Comparison of ENCODE assay signal across 15 mouse cellular contexts in the genomic region with DNA sequence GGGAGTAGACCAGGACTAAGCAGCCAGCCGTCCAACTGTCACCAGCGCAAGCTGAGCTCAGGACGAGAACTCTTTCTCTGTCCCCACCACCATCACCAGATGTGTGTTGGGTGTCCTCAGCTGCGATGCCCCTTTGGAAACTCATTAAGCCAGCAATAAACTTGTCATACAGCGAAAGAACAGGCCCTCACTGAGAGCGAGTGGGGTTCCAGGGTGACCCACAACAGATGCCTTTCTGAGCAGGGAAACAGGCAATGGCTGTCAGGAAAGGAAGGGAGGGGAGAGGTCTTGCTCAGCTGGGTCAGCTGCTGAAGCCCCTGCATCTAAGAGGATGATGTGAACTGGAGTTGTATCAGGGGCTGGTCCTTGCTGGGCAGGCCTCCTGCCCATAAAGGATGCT. TPM values are rescaled to one million over a fixed set of nuclear protein-coding genes. Genes with fewer than 3 reads are reported as not detected.
DNase-seq lines count a peak whose midpoint lies in the region; ATAC-seq lines count a peak whose summit lies in the region.
"Had no signal": no experiment of that assay in that cellular context is flagged by ENCODE, and none has a peak within 500 bp of the region (broad histone marks: within the 10 kb centered on the region; RNA-seq: fewer than 3 reads in every experiment).

No protein-coding gene starts in this region.

- ATAC-seq in hindbrain, embryonic 13.5 days (ENCODE audit: low FRiP score), result no peak
- no peak for ATAC-seq in CD4-positive, CD25-positive, alpha-beta regulatory T cell, adult 4 months
- no peak for ATAC-seq in megakaryocyte-erythroid progenitor cell, adult 5-6 weeks (replicated peaks; ENCODE audit: low FRiP score, low TSS enrichment, poor library complexity, severe bottlenecking)
- ATAC-seq: midbrain, embryonic 15.5 days had no signal

- H3K4me1 ChIP-seq in hindbrain, embryonic 13.5 days (replicated peaks), result peaks cover 52% of the 10 kb centered on the region
- H3K4me1 ChIP-seq: liver, embryonic 15.5 days had no signal

- H3K4me3 ChIP-seq in hindbrain, embryonic 13.5 days, result no peak overlapping the region
- H3K4me3 ChIP-seq: heart, adult 2 months; liver, embryonic 15.5 days; midbrain, embryonic 15.5 days had no signal

- H3K36me3 ChIP-seq in hindbrain, embryonic 13.5 days, result no peaks in the 10 kb centered on the region
- H3K36me3 ChIP-seq: liver, embryonic 15.5 days; midbrain, embryonic 15.5 days had no signal

- peak overlapping the region; percentile 58; the same call in 1 of the 2 replicates for H3K27ac ChIP-seq in hindbrain, embryonic 13.5 days
- H3K27ac ChIP-seq: heart, adult 2 months; liver, embryonic 15.5 days; midbrain, embryonic 15.5 days had no signal

- DNase-seq in retina, embryonic 14.5 days (ENCODE audit: low spot score), result peak; percentile 28
- no peak for DNase-seq in retina, postnatal 1 day
- peak; percentile 34 for DNase-seq in neural tube, embryonic 10.5 days (ENCODE audit: extremely low spot score, low spot score)
- DNase-seq in kidney, adult 9 months, result no peak
- DNase-seq: adrenal gland, adult 2 months; cerebellum, postnatal 25 days; heart, adult 2 months; heart, postnatal 14 days; kidney, adult 18-20 months; thymus, adult 18-20 months had no signal

- no peaks in the 10 kb centered on the region for H3K9me3 ChIP-seq in hindbrain, embryonic 13.5 days
- H3K9me3 ChIP-seq: liver, embryonic 15.5 days; midbrain, embryonic 15.5 days had no signal

- WGBS in hindbrain, embryonic 13.5 days, result 37% methylated on average over 6 of the region's 6 CpGs

- H3K27me3 ChIP-seq in hindbrain, embryonic 13.5 days, result peaks cover 23% of the 10 kb centered on the region

- H3K4me2 ChIP-seq in hindbrain, embryonic 13.5 days, result peak overlapping the region; percentile 97
- H3K4me2 ChIP-seq: liver, embryonic 15.5 days; midbrain, embryonic 15.5 days had no signal

- 0 out of 2 replicates have a peak overlapping the region, but pooled peaks have one; percentile 25 for H3K9ac ChIP-seq in hindbrain, embryonic 13.5 days
- H3K9ac ChIP-seq: liver, embryonic 15.5 days; midbrain, embryonic 15.5 days had no signal

RNA-seq across cellular contexts. Expression of gene Eya2, which starts 2.7 kb away (rescaled TPM):
- 12.8 and 13.1 TPM in 2 replicates for polyA plus RNA-seq in hindbrain, embryonic 13.5 days (2015; fragmentation: Nextera tagmentation; extraction: Ambion mirVana)
- polyA plus RNA-seq in CD4-positive, CD25-positive, alpha-beta regulatory T cell, adult 4 months (2017; shearing (Covaris generic)), result 10 to 100 TPM; 11.9 to 18.9 TPM
- total RNA-seq in megakaryocyte-erythroid progenitor cell, adult 5-6 weeks (2014; fragmentation: Nextera tagmentation), result 1.6 and 3.9 TPM in 2 replicates
- 4.8 and 12.9 TPM in 2 replicates for total RNA-seq in megakaryocyte-erythroid progenitor cell, adult 5-6 weeks (2017)
- polyA plus RNA-seq: liver, embryonic 15.5 days had no signal

Comparison
In these comparisons a context has a peak if more than half of its experiments do, and no peak if none do; other contexts are left out.
1. DNase-seq: peak in retina, embryonic 14.5 days (single experiment) and neural tube, embryonic 10.5 days (single experiment); none in retina, postnatal 1 day (single experiment) and kidney, adult 9 months (single experiment).